Mouse (Mus musculus) liver, adult 2 months (tissue): ENCODE results near the gene Ankrd2.

ENCODE experiments used
- CTCF ChIP-seq: fragments of 200-500 bp; IDR thresholded peaks from 2 replicates; pipeline ENCODE4 v1.5.1; 2011; ENCODE audit warnings: low read depth, low read length, control low read depth
- POLR2A ChIP-seq: fragments of 200-500 bp; IDR thresholded peaks from 2 replicates; pipeline ENCODE4 v1.6.1; 2011; ENCODE audit warnings: low read length, control low read depth; ENCODE audit not compliant: insufficient read depth; ENCODE audit errors: extremely low read depth

GRCm38 (mm10) chr19:41999688-42000283 lies 36.0 kb upstream of the Ankrd2 start:
- TF ChIP-seq CTCF (no peak), POLR2A (no peak)
